Mouse (Mus musculus) hematopoietic stem cell, adult 5-6 weeks (primary cell): ENCODE results near the gene Dlg1. TPM values are rescaled to one million over a fixed set of nuclear protein-coding genes. Genes with fewer than 3 reads are reported as not detected.
"Not testable (repeated sequence)": the region's sequence is repeated elsewhere in the genome, so short reads cannot be mapped to it uniquely, and the experiment has no call there.

Source experiments
- ATAC-seq, 2 experiments: fragments of 125-278 bp in 1 of 2; replicated peaks in 1 of 2; 2 replicates each; pipeline ENCODE4 v1.8.0; 2016 to 2017; ENCODE audit warnings: inconsistent platforms in 2 of 2, mild to moderate bottlenecking in 2 of 2, moderate number of reproducible peaks in 2 of 2, low read depth in 1 of 2, moderate TSS enrichment in 1 of 2; ENCODE audit not compliant: low FRiP score in 2 of 2, poor library complexity in 2 of 2, severe bottlenecking in 2 of 2, insufficient read depth in 1 of 2, low TSS enrichment in 1 of 2
- total RNA-seq: library from RNA; stranded (forward); fragments of 172-1452, 232-1000 nt; gene quantifications from 2 replicates; pipeline ENCODE4 v1.2.3, GENCODE M21; 2017

The Dlg1 gene
- total RNA-seq, 1 experiment from 2014 or later = 88.4 TPM

DNA sequence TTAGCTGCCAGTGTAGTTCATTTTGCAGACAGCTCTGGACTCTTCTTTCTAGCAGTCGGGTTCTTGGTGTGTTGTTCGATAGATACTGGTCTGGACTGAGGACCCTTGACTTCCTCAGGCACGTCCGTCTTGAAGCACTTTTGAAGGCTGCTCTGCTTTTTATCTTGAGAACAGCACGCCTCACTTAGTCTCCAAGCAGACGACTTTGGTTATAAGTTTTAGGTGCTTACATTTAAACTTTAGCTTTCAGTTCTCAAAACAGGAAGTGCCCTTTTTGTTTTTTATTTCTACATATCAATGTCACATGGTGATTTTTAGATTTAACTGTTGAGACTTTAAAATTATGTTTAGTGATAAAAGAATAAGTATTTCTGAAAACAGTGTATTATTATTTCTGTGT is 33.1 kb downstream of the Dlg1 start:
- ATAC-seq = no peak

DNA sequence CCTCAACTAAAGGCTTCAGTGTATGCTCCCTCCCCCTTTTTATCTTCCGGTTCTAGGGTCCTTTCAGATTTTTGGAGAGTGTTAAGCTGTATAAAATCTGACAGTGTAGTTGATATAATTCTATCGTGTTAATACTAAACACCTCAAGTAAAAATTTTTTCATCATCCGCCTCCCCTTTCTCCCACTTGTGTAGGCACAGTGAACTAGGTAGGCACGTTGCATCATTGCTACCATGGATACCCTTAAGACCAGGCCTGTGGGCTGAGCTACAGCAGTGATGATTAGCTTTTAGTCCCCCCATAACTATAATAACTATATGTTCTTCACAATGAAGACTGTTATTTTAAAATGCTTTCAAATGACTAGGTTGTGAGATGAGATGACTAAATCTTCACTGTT is 34.1 kb downstream of the Dlg1 start:
- no peak for ATAC-seq

- no peak for ATAC-seq
Measured at GRCm38 (mm10) chr16:31705213-31705612, 42.0 kb downstream of the Dlg1 start.

DNA sequence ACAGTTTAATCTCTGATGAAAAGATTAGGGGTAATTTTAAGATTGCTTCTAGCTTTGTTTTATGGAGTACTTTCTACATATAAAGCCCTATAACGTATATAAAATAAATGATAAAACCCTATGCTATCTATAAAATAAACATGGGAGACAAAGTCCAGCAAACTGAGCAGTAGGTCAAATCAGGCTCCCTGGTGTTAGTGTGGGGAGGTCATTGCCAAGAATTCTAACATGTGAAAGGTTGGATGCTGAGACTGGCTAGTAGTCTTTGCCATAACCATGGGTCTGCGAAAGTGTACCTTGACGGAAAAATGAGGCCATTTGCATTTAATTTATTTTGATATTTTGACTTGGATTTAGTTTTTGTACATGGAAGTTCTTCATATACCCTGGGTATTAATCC is 42.7 kb downstream of the Dlg1 start:
- ATAC-seq = no peak

GRCm38 (mm10) chr16:31707326-31707725 is 44.1 kb downstream of the Dlg1 start:
- ATAC-seq = no peak

DNA sequence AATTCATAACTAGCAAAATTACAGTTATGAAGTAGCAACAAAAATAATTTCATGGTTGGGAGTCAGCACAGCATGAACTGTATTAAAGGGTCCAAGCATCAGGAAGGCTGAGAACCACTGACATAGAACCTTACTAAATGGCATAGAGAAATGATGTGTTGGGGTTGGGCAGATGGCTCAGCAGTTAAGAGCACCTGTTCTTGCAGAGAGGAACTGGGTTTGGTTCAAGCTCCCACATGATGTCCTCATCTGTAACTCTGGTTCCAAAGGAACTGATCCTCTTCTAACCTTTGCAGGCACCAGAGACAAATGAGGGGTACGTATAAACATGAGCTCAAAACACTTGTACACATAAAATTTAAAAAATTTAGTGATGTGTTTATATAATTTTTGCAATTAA is 59.7 kb downstream of the Dlg1 start:
- ATAC-seq = no peak

GRCm38 (mm10) chr16:31724121-31724520 is 60.9 kb downstream of the Dlg1 start:
- ATAC-seq = peak in 1 of 2 experiments; percentile 69; a peak in 2 of 4 replicates

- ATAC-seq = no peak
Measured at GRCm38 (mm10) chr16:31724818-31725217, 61.6 kb downstream of the Dlg1 start.

GRCm38 (mm10) chr16:31730971-31731370 is 67.7 kb downstream of the Dlg1 start:
- not testable (repeated sequence) for ATAC-seq

DNA sequence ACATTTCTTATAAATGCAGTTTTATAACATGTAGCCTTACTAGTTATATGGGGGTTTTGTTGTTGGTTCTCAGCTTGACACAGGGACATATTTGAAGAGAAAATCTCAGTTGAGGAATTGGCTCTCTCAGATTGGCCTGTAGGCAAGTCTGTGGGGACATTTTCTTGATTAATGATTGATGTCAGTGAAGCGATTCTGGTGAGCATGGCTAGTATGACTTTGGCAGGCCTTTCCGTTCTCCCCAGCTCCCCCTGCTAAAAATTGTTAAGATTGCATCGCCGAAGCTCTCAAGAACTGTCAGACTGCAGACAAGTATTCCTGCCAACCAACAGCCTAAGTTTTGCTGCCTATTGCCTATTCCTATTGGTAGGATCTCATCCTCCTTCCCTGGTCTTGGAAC is 73.8 kb downstream of the Dlg1 start:
- ATAC-seq = no peak

DNA sequence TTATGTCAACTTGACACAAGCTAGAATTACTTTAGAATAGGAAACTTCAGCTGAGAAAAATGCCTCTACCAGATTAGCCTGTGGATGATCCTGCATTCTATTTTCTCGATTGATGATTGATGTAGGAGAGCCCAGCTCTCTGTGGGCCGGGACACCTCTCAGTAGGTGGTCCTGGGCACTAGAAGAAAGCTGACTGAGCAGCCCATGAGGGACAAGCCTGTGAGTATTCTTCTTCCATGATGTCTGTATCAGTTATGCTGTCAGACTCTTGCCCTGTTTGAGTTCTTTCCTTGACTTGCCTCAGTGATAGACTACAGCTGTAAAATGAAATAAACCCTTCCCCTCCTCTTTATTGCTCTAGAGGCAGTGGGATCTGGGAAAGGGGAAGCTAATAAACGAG is 74.5 kb downstream of the Dlg1 start:
- no peak for ATAC-seq

DNA sequence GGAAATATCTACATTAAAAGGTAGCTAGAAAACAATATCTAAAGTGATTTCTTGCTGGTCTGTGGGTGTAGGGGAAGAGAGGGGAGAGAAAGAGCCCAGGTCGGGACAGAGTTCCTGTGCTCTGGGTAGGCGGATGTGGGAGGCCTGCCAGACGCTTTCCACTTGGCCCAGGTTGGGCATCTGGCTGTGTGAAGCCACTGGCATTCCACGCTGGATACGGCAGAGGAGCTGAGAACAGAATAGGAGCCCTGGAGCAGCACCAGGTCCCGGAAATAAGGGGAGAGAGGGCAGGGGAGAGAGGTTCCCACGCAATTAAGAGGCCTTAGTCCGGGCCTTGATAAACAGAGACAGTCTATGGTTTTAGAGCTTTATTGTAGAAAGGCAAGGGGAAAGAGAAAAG is 77.0 kb downstream of the Dlg1 start:
- no peak for ATAC-seq

DNA sequence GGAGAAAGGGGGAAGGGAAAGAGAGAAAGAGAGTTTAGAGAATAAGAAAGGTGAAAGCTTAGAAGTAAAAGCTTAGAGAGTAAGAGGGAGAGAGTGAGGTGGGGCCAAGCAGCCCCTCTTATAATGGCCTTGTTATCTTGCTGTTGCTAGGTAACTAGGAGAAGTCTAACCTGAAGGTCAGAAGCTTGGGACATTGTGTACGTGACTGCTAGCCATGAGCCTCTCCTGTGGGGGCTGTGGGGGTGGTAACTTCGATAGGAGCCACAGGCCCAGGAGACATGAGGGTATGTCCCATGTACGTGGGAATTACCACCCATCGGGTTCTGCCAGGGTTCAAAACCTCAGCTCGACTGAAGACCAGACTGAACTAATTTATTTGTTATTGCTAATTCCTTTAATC is 77.5 kb downstream of the Dlg1 start:
- ATAC-seq = no peak

- 0 out of 4 replicates have a peak, but pooled peaks of 1 of the 2 experiments have one; percentile 42 for ATAC-seq
Measured at GRCm38 (mm10) chr16:31750526-31750925, 87.3 kb downstream of the Dlg1 start.

- peak; percentile 25 to 37; a peak in 2 of 4 replicates for ATAC-seq
Measured at GRCm38 (mm10) chr16:31754172-31755025, 91.2 kb downstream of the Dlg1 start.

DNA sequence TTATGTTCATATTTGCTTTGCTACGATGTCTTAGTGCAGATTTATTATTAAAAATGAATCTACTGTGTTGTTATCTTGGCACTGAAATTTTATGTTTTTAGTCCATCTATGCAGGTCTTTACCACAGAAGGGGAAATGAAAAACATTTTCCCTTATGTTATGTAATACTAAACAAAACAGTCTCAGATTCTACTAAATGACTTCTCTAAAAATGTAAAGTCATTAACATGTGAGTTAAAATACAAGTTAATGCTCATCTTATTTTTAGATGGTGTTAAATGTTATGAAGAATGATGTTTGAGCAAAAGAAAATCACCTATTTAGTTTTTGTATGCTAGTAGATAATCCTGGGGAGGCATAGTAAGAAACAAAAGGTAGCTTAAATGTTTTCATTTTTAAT is 91.8 kb downstream of the Dlg1 start:
- ATAC-seq = peak in 1 of 2 experiments; percentile 22; a peak in 2 of 4 replicates

GRCm38 (mm10) chr16:31756436-31756835 is 93.2 kb downstream of the Dlg1 start:
- no peak for ATAC-seq

- no peak for ATAC-seq
Measured at GRCm38 (mm10) chr16:31757606-31758005, 94.4 kb downstream of the Dlg1 start.

- ATAC-seq = no peak
Measured at GRCm38 (mm10) chr16:31759416-31759815, 96.2 kb downstream of the Dlg1 start.
